Mouse (Mus musculus) lung, postnatal 25 days (tissue): Measurements from ENCODE around the gene Serpinb1a.
A peak's percentile ranks its signal among the peaks of the same experiment; 100 is the strongest.
"Not testable (repeated sequence)": the region's sequence is repeated elsewhere in the genome, so short reads cannot be mapped to it uniquely, and the experiment has no call there.

Experiments
- DNase-seq: peaks from one replicate; pipeline ENCODE4 v3.0.0; 2022; ENCODE audit warnings: low spot score

Gene Serpinb1a

DNA sequence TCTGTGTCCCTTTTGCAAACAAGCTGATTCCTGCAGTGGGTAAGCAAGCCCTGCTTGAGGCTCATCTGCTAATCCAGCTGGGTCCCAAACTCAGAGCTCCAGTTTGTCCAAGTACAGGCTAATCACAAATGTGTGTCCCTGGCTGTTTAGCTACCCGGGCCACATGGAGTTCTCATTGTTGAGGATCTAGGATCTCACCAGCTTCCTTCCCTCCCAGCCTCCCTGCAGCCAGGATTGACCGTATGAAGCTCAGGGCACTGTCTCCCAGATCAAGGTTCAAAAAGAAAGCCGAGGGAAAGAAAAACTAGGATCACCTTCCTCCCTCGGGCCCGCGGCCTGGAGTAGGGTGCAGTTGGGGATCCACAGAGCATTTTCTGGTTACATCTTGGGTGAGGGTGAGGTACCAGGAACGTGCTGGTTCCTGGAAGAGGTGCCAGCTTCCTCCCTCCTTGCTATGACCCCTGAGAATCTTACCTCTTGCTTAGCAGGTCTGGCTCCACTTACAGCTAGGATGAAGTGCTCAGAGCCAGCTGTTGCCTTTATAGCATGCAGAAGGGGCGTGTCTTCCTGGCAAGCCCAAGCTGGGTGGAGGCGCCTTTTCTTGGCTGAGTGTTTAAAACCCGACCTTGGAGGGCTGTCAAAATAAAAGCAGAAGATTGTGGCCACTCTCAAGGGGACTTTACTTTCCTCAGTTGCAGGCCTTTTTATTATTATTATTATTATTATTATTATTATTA lies at the start of gene Serpinb1a:
Serpinb1a (minus strand) TSS at position 518 of the 737 bp plus-strand sequence.
- DNase-seq = peak; percentile 86

DNA sequence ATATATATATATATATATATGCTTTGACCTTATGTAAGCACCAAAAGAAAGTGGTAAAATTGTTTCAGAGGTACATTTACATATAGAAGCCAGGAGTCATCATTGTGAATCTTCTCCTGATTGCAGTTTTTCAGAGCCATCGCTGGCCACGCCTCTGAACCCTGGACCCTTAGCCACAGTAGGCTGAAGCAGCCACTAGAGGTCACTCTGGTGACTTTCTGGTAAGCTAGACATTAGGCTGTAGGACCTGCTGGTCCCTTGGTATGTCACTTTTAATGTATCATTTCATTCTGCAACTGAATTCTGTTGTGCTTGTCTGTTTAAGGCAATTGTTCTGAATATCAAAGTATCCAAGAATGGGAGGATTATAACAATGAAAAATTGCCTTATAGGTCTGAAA lies 49.7 kb upstream of the Serpinb1a start:
- DNase-seq = peak; percentile 58

GRCm38 (mm10) chr13:32899114-32899513 lies 48.1 kb upstream of the Serpinb1a start:
- DNase-seq = not testable (repeated sequence)

- no peak for DNase-seq
Measured at GRCm38 (mm10) chr13:32898111-32898510, 47.1 kb upstream of the Serpinb1a start, which contains the start of gene Serpinb1c. TSS of gene Serpinb1c (minus strand) at chr13:32898211.

GRCm38 (mm10) chr13:32896931-32897330 lies 45.9 kb upstream of the Serpinb1a start:
- DNase-seq = no peak

- DNase-seq = no peak
Measured at GRCm38 (mm10) chr13:32884755-32885154, 33.8 kb upstream of the Serpinb1a start.

DNA sequence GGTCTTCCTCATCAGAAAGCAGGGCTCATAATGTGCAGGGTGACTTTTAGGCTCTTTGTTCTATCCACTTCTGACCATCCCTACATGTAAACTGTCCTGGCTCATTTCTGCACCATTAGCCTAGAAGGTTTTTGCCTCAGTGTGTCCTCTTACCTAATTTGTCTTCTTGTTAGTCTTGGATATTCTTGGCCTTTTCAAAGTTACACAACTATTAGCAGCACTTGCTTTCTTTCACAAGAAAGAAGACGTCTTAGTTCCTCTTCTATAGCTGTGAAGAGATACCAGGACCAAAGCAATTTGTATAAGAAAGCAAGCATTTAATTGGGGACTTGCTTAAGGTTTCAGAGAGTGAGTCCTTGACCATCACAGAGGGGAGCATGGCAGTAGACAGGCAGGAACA lies 22.9 kb upstream of the Serpinb1a start:
- DNase-seq = no peak

DNA sequence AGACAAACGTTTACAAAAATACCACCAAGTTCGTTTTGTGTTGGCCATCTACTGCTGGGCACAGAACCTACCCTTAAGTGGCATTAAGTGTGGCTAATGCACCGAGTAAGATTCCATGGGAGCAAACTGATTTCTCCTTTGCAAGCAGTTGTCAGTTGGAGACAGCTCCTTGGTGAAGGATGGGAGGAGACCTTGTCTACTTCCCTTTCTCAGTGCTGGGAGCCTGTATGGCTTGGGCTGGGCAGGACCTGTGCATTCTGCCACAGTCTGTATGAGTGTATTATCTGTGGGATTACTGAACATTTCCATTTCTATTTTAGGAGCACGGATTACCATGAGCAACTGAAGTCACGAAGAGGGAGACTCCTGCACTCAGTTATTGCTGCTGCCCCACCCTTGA lies 17.9 kb upstream of the Serpinb1a start:
- DNase-seq = no peak

- DNase-seq = not testable (repeated sequence)
Measured at GRCm38 (mm10) chr13:32868233-32868632, 17.2 kb upstream of the Serpinb1a start.

DNA sequence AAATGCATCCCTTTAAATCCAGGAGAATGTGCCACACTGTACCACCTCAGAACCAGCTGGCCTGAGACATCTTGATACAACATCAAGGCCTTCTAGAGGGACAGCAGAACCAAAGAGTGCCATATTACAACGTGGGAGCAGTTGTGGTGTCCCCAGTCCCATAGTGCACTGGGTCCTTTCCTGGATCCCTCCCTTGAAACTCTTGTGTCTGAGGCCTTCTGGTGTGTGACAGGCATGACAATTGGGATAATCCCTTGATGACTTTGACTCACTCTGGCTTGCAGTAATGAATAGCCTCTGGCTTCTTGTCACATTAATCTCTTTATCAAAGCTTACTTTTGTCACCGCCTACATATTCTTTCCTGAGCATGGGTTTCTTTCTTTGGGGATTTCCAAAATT lies 16.0 kb upstream of the Serpinb1a start:
- DNase-seq = no peak

DNA sequence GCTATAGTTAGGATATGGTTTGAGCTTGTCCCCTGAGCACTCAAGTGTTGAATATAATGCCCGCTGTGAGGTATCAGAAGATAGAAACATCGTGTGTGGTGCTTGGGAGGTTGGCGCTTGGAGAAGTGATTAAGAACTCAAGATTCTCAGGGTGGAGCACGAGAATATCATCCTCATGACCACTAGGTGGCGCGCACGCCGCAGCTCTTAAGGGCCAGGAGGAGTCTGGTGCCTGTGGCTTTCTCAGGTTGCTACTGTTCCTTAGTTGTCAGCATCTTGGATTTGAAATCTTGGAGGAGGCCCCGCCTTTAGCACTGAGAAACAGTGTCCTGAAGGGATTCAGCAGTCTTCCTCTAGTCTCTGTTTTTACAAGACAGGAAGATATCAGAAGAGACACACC lies 15.5 kb upstream of the Serpinb1a start:
- peak; percentile 69 for DNase-seq

DNA sequence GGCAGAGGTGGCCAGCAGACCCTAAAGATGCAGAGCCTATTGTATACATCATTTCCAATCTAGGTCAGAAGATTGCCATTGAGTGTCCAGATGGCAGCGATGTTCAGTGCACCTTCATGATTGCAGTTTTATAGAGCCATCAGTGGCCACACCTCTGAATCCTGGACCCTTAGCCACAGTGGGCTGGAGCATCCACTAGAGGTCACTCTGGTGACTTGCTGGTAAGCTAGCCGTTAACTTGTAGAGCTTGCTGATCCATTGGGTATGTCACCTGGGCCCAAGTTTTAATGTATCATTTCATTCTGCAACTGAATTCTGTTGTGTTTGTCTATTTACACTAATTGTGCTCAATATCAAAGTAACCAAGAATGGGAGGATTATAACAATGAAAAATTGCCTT lies 14.6 kb upstream of the Serpinb1a start:
- no peak for DNase-seq

DNA sequence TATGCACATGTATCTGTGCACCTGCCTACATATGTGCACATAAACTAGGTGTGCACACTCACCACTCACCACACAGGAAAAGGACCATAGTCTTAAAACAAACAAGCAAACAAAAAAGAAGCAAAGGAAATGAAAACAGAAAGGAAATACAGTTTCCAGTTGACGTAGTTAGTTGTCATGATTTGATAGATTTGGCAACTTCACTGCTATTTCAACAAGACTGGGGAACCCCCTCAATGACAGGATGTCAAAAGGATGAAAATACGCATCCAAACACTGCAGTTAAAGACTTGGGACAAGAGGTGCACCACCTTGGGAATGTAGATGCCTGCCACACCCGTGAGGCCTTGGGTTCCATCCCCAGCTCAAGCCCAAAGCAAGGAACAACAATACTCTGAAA lies 13.5 kb upstream of the Serpinb1a start:
- DNase-seq = not testable (repeated sequence)

- DNase-seq = no peak
Measured at GRCm38 (mm10) chr13:32863456-32863855, 12.5 kb upstream of the Serpinb1a start.

DNA sequence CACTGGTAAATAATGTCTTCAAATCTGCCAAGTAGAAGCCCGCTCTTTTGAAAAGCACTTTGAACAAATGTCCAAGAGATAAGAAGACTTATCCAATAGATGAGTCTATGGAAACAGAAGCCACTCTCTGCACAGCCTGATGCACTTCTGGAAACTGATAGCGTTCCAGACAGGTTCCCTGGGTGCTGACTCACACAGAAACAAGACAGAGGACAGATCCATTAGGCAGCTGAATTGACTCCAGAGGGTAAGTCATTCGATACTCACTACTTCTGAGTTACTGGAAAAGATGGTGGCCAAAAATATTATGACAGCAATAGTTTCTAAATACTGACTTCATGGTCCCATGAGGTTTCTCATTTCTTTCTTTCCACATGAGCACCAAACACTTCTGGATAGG lies 9.8 kb upstream of the Serpinb1a start:
- no peak for DNase-seq

GRCm38 (mm10) chr13:32853073-32853472 lies 2.1 kb upstream of the Serpinb1a start:
- DNase-seq = no peak

- no peak for DNase-seq
Measured at GRCm38 (mm10) chr13:32852539-32852938, 1.6 kb upstream of the Serpinb1a start.

GRCm38 (mm10) chr13:32851967-32852366 lies 982 bp upstream of the Serpinb1a start:
- peak; percentile 53 for DNase-seq

DNA sequence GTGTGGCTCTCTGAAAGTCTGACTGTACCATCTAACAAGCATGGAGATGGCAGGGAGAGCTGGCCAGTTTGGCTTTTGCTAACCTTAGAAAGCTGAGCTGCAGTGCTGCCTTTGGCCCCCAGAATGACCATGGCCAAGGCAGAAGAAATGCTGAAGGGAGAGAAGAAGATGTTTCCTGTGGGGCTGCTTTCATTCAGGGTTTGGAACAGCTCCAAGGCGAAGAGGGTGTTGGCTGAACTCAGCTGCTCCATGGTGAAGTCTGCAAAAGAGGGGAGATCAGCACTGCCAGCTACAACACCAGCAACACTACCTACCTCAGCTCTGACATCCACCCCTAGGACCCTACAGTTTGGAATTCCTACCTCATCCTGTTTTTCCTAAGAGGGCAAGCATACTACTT lies 829 bp downstream of the Serpinb1a start:
- no peak for DNase-seq

- no peak for DNase-seq
Measured at GRCm38 (mm10) chr13:32849531-32850123, 1.4 kb downstream of the Serpinb1a start.

DNA sequence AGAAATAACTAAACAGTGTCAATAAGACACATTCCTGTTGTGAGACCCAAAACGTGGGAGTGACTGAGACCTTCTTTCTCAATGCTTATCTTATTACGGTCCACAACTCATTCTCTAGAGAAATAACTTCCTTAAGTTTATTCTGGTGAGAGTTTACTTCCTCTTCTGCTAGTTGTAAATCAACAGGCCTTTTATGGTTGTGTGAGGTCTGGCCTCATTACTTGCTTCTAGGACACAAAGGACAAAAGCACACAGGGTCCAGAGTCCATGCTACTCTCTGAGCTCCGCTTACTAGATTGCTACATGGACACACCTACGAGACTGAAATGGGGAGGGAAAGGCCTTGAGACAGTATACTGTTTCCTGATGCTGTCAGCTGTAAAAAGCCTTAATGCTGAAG lies 1.9 kb downstream of the Serpinb1a start:
- peak; percentile 23 for DNase-seq

GRCm38 (mm10) chr13:32846221-32846620 lies 4.8 kb downstream of the Serpinb1a start:
- no peak for DNase-seq

DNA sequence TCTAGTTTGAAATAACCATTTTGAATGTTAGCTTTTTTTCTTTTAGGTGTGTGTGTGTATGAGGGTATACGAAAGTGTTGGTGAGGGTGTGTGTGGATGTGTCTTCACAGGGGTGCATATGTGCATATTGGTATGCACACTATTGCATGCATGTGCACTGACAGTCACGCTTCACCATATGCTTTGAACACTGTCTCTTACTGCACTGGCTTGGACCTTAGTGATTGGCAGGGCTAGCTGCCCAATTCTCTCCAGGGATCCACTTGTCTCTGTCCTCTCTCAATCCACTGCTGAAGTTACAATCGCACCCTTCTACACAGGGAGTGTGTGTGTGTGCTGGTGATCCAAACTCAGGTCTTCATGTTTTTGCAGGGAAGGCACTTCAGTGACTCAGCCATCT lies 9.6 kb downstream of the Serpinb1a start:
- no peak for DNase-seq

- no peak for DNase-seq
Measured at GRCm38 (mm10) chr13:32839314-32839713, 11.7 kb downstream of the Serpinb1a start.
